Mouse (Mus musculus) E14TG2a.4 (cell line): ENCODE measurements around the gene Tenm2.

Experiments used
- H3K27me3 ChIP-seq: 2 replicates; pipeline ENCODE4 v1.6.1; 2014; ENCODE audit warnings: low read length, control low read depth; ENCODE audit not compliant: insufficient read depth
- H3K36me3 ChIP-seq: 2 replicates; pipeline ENCODE4 v1.6.1; 2014; ENCODE audit warnings: low read length, control low read depth; ENCODE audit not compliant: insufficient read depth
- H3K4me1 ChIP-seq: replicated peaks from 2 replicates; pipeline ENCODE4 v1.6.1; 2014; ENCODE audit warnings: low read depth, low read length, control low read depth
- H3K4me3 ChIP-seq: replicated peaks from 2 replicates; pipeline ENCODE4 v1.5.1; 2014; ENCODE audit warnings: mild to moderate bottlenecking, low read length
- H3K9me3 ChIP-seq: 2 replicates; pipeline ENCODE4 v1.6.1; 2014; ENCODE audit warnings: low read length, control low read depth
- CTCF ChIP-seq: conservative IDR thresholded peaks from 2 replicates; pipeline ENCODE4 v1.5.1; 2014; ENCODE audit warnings: low read length
- NANOG ChIP-seq: IDR thresholded peaks from 2 replicates; pipeline ENCODE4 v1.6.1; 2014; ENCODE audit warnings: borderline replicate concordance, low read length, mixed read lengths
- POU5F1 ChIP-seq: IDR thresholded peaks from 2 replicates; pipeline ENCODE4 v1.6.1; 2014; ENCODE audit warnings: low read length, borderline replicate concordance

The Tenm2 gene

GRCm38 (mm10) chr11:36831511-36831910 is 404.3 kb downstream of the Tenm2 start:
- no peaks in the 10 kb centered on the region for H3K9me3 ChIP-seq
- no peaks in the 10 kb centered on the region for H3K4me1 ChIP-seq
- no peaks in the 10 kb centered on the region for H3K27me3 ChIP-seq
- no peaks in the 10 kb centered on the region for H3K36me3 ChIP-seq
- H3K4me3 ChIP-seq, result no peak overlapping the region
- TF ChIP-seq CTCF (no peak), NANOG (no peak), POU5F1 (no peak)

GRCm38 (mm10) chr11:36824666-36825065 is 411.1 kb downstream of the Tenm2 start:
- TF ChIP-seq POU5F1 (no peak), NANOG (no peak), CTCF (no peak)
- Histone ChIP-seq H3K36me3 (no peaks in the 10 kb centered on the region), H3K27me3 (no peaks in the 10 kb centered on the region; the same call in 1 of the 2 replicates), H3K4me3 (no peak overlapping the region), H3K9me3 (no peaks in the 10 kb centered on the region), H3K4me1 (peaks cover 5% of the 10 kb centered on the region; the same call in 1 of the 2 replicates)

- no peaks in the 10 kb centered on the region for H3K9me3 ChIP-seq
- no peaks in the 10 kb centered on the region for H3K4me1 ChIP-seq
- H3K27me3 ChIP-seq, result no peaks in the 10 kb centered on the region
- H3K36me3 ChIP-seq, result no peaks in the 10 kb centered on the region
- TF ChIP-seq POU5F1 (no peak), NANOG (no peak), CTCF (no peak)
- no peak overlapping the region for H3K4me3 ChIP-seq
Observed at GRCm38 (mm10) chr11:36804615-36805014, 431.1 kb downstream of the Tenm2 start.

- TF ChIP-seq NANOG (no peak), CTCF (no peak), POU5F1 (no peak)
- H3K9me3 ChIP-seq, result no peaks in the 10 kb centered on the region
- H3K4me1 ChIP-seq, result no peaks in the 10 kb centered on the region
- H3K36me3 ChIP-seq, result no peaks in the 10 kb centered on the region
- H3K4me3 ChIP-seq, result no peak overlapping the region
- no peaks in the 10 kb centered on the region for H3K27me3 ChIP-seq
Observed at GRCm38 (mm10) chr11:36802208-36802631, 433.5 kb downstream of the Tenm2 start.

- TF ChIP-seq POU5F1 (no peak), NANOG (no peak), CTCF (no peak)
Observed at GRCm38 (mm10) chr11:36801683-36802082, 434.1 kb downstream of the Tenm2 start.

GRCm38 (mm10) chr11:36799409-36799808 is 436.4 kb downstream of the Tenm2 start:
- no peak for TF ChIP-seq POU5F1
- Histone ChIP-seq H3K36me3 (no peaks in the 10 kb centered on the region), H3K4me1 (no peaks in the 10 kb centered on the region), H3K4me3 (no peak overlapping the region), H3K9me3 (no peaks in the 10 kb centered on the region), H3K27me3 (no peaks in the 10 kb centered on the region)

More at GRCm38 (mm10) chr11:36801683-36802082, 434.1 kb downstream of the Tenm2 start:
- no peaks in the 10 kb centered on the region for H3K27me3 ChIP-seq
- H3K36me3 ChIP-seq, result no peaks in the 10 kb centered on the region
- no peak overlapping the region for H3K4me3 ChIP-seq
- H3K4me1 ChIP-seq, result no peaks in the 10 kb centered on the region
- no peaks in the 10 kb centered on the region for H3K9me3 ChIP-seq

GRCm38 (mm10) chr11:36758009-36758408 is 477.8 kb downstream of the Tenm2 start:
- H3K4me3 ChIP-seq, result no peak overlapping the region
- no peaks in the 10 kb centered on the region for H3K36me3 ChIP-seq
- H3K9me3 ChIP-seq, result no peaks in the 10 kb centered on the region

GRCm38 (mm10) chr11:36746286-36746685 is 489.5 kb downstream of the Tenm2 start:
- Histone ChIP-seq H3K4me3 (no peak overlapping the region), H3K36me3 (no peaks in the 10 kb centered on the region), H3K9me3 (no peaks in the 10 kb centered on the region), H3K4me1 (no peaks in the 10 kb centered on the region), H3K27me3 (no peaks in the 10 kb centered on the region)
- TF ChIP-seq NANOG, result no peak
- no peak for TF ChIP-seq CTCF
- TF ChIP-seq POU5F1, result no peak

More at GRCm38 (mm10) chr11:36758009-36758408, 477.8 kb downstream of the Tenm2 start:
- TF ChIP-seq NANOG (no peak), POU5F1 (no peak), CTCF (no peak)
- no peaks in the 10 kb centered on the region for H3K4me1 ChIP-seq
- no peaks in the 10 kb centered on the region for H3K27me3 ChIP-seq

GRCm38 (mm10) chr11:36727800-36728199 is 508.0 kb downstream of the Tenm2 start:
- TF ChIP-seq CTCF, result no peak
- no peak for TF ChIP-seq NANOG
- no peak for TF ChIP-seq POU5F1
- H3K9me3 ChIP-seq, result no peaks in the 10 kb centered on the region
- no peaks in the 10 kb centered on the region for H3K36me3 ChIP-seq
- H3K4me3 ChIP-seq, result no peak overlapping the region
- no peaks in the 10 kb centered on the region for H3K27me3 ChIP-seq
- no peaks in the 10 kb centered on the region for H3K4me1 ChIP-seq
